Mouse (Mus musculus) ES-Bruce4 (cell line): ENCODE data around the gene Cspg5.

Source experiments
- CTCF ChIP-seq: IDR thresholded peaks from one replicate; pipeline ENCODE4 v1.8.1; 2011; ENCODE audit warnings: low read depth, low read length
- EP300 ChIP-seq: IDR thresholded peaks from 2 replicates; pipeline ENCODE4 v1.6.1; 2011; ENCODE audit warnings: low read depth, low read length; ENCODE audit not compliant: insufficient read depth
- POLR2A ChIP-seq: IDR thresholded peaks from one replicate; pipeline ENCODE4 v1.8.1; 2011; ENCODE audit warnings: low read length; ENCODE audit not compliant: insufficient read depth

GRCm38 (mm10) chr9:110206437-110206836, 37.1 kb upstream of the Cspg5 start:
- TF ChIP-seq CTCF: no peak
- no peak for TF ChIP-seq POLR2A
- no peak for TF ChIP-seq EP300
